Mouse (Mus musculus): ENCODE measurements around the gene Ano6. TPM values are rescaled to one million over a fixed set of nuclear protein-coding genes. Genes with fewer than 3 reads are reported as not detected.

Ano6 gene
- polyA plus RNA-seq, 1 experiment, result not detected

- TF ChIP-seq GATA1 (IDR thresholded peaks at IDR 0.05; ENCODE audit: low read length), result no peak
Observed at GRCm38 (mm10) chr15:95898438-95898837, 107.8 kb downstream of the Ano6 start.

- no peak for TF ChIP-seq GATA1 (IDR thresholded peaks at IDR 0.05; ENCODE audit: low read length)
Observed at GRCm38 (mm10) chr15:95902396-95902795, 111.8 kb downstream of the Ano6 start.

GRCm38 (mm10) chr15:95904247-95904646, 113.6 kb downstream of the Ano6 start:
- TF ChIP-seq GATA1 (IDR thresholded peaks at IDR 0.05; ENCODE audit: low read length), result no peak

GRCm38 (mm10) chr15:95906017-95906749, 115.5 kb downstream of the Ano6 start:
- TF ChIP-seq GATA1 (IDR thresholded peaks at IDR 0.05; ENCODE audit: low read length), result no peak

- no peak for TF ChIP-seq GATA1 (IDR thresholded peaks at IDR 0.05; ENCODE audit: low read length)
Observed at GRCm38 (mm10) chr15:95906891-95907290, 116.2 kb downstream of the Ano6 start.

- no peak for TF ChIP-seq GATA1 (IDR thresholded peaks at IDR 0.05; ENCODE audit: low read length)
Observed at GRCm38 (mm10) chr15:95907337-95907736, 116.7 kb downstream of the Ano6 start.

GRCm38 (mm10) chr15:95907909-95908308, 117.3 kb downstream of the Ano6 start:
- no peak for TF ChIP-seq GATA1 (IDR thresholded peaks at IDR 0.05; ENCODE audit: low read length)

GRCm38 (mm10) chr15:95910099-95910780, 119.6 kb downstream of the Ano6 start:
- TF ChIP-seq GATA1 (IDR thresholded peaks at IDR 0.05; ENCODE audit: low read length), result no peak

- no peak for TF ChIP-seq GATA1 (IDR thresholded peaks at IDR 0.05; ENCODE audit: low read length)
Observed at GRCm38 (mm10) chr15:95914963-95915362, 124.3 kb downstream of the Ano6 start.

GRCm38 (mm10) chr15:95915477-95915876, 124.8 kb downstream of the Ano6 start:
- no peak for TF ChIP-seq GATA1 (IDR thresholded peaks at IDR 0.05; ENCODE audit: low read length)

GRCm38 (mm10) chr15:95917330-95917729, 126.7 kb downstream of the Ano6 start:
- no peak for TF ChIP-seq GATA1 (IDR thresholded peaks at IDR 0.05; ENCODE audit: low read length)

GRCm38 (mm10) chr15:95920047-95920446, 129.4 kb downstream of the Ano6 start:
- no peak for TF ChIP-seq GATA1 (IDR thresholded peaks at IDR 0.05; ENCODE audit: low read length)

- no peak for TF ChIP-seq GATA1 (IDR thresholded peaks at IDR 0.05; ENCODE audit: low read length)
Observed at GRCm38 (mm10) chr15:95921072-95921471, 130.4 kb downstream of the Ano6 start.

- no peak for TF ChIP-seq GATA1 (IDR thresholded peaks at IDR 0.05; ENCODE audit: low read length)
Observed at GRCm38 (mm10) chr15:95921639-95922038, 131.0 kb downstream of the Ano6 start.

GRCm38 (mm10) chr15:95922558-95922957, 131.9 kb downstream of the Ano6 start:
- TF ChIP-seq GATA1 (IDR thresholded peaks at IDR 0.05; ENCODE audit: low read length), result no peak

GRCm38 (mm10) chr15:95925334-95925986, 134.8 kb downstream of the Ano6 start:
- no peak for TF ChIP-seq GATA1 (IDR thresholded peaks at IDR 0.05; ENCODE audit: low read length)

Measured in G1E-ER4 (cell line).